Mouse (Mus musculus): ENCODE data around the gene Acox1. TPM values are rescaled to one million over a fixed set of nuclear protein-coding genes. Genes with fewer than 3 reads are reported as not detected.

The Acox1 gene
- polyA plus RNA-seq, 1 experiment from 2014 or later: 21.2 TPM

Other genes starting within 250 kb of the Acox1 start
- gene Itgb4, start 224.3 kb downstream of the Acox1 start, polyA plus RNA-seq (2015; fragmentation: Nextera tagmentation; extraction: Ambion mirVana): 2.6 and 3.4 TPM in 2 replicates
- 215 and 229 TPM in 2 replicates for gene Galk1, start 186.3 kb downstream of the Acox1 start, polyA plus RNA-seq (2015; fragmentation: Nextera tagmentation; extraction: Ambion mirVana)
- 1,879 and 1,955 TPM in 2 replicates for gene H3f3b, start 171.1 kb downstream of the Acox1 start, polyA plus RNA-seq (2015; fragmentation: Nextera tagmentation; extraction: Ambion mirVana)
- 37.0 and 37.7 TPM in 2 replicates for gene Unk, start 168.7 kb downstream of the Acox1 start, polyA plus RNA-seq (2015; fragmentation: Nextera tagmentation; extraction: Ambion mirVana)
- 4.1 and 6.4 TPM in 2 replicates for gene Unc13d, start 121.1 kb downstream of the Acox1 start, polyA plus RNA-seq (2015; fragmentation: Nextera tagmentation; extraction: Ambion mirVana)
- 58.0 and 67.9 TPM in 2 replicates for gene Wbp2, start 112.0 kb downstream of the Acox1 start, polyA plus RNA-seq (2015; fragmentation: Nextera tagmentation; extraction: Ambion mirVana)
- 24.9 and 25.9 TPM in 2 replicates for gene Trim47, start 71.8 kb downstream of the Acox1 start, polyA plus RNA-seq (2015; fragmentation: Nextera tagmentation; extraction: Ambion mirVana)
- gene Trim65, start 67.9 kb downstream of the Acox1 start, polyA plus RNA-seq (2015; fragmentation: Nextera tagmentation; extraction: Ambion mirVana): 3.7 and 4.3 TPM in 2 replicates
- gene Mrpl38, start 60.2 kb downstream of the Acox1 start, polyA plus RNA-seq (2015; fragmentation: Nextera tagmentation; extraction: Ambion mirVana): 89.5 and 94.7 TPM in 2 replicates
- gene Fbf1, start 30.9 kb downstream of the Acox1 start, polyA plus RNA-seq (2015; fragmentation: Nextera tagmentation; extraction: Ambion mirVana): 29.7 and 35.9 TPM in 2 replicates
- gene Ten1, start 190 bp downstream of the Acox1 start, polyA plus RNA-seq (2015; fragmentation: Nextera tagmentation; extraction: Ambion mirVana): 77.5 and 78.3 TPM in 2 replicates
- 5.8 and 6.4 TPM in 2 replicates for gene Evpl, start 39.0 kb upstream of the Acox1 start, polyA plus RNA-seq (2015; fragmentation: Nextera tagmentation; extraction: Ambion mirVana)
- 89.8 and 95.4 TPM in 2 replicates for gene Srp68, start 75.2 kb upstream of the Acox1 start, polyA plus RNA-seq (2015; fragmentation: Nextera tagmentation; extraction: Ambion mirVana)
- 0.07 and 0.24 TPM in 2 replicates for gene Galr2, start 81.9 kb upstream of the Acox1 start, polyA plus RNA-seq (2015; fragmentation: Nextera tagmentation; extraction: Ambion mirVana)
- gene Exoc7, start 108.2 kb upstream of the Acox1 start, polyA plus RNA-seq (2015; fragmentation: Nextera tagmentation; extraction: Ambion mirVana): 58.4 and 63.5 TPM in 2 replicates
- 21.1 and 21.2 TPM in 2 replicates for gene Foxj1, start 136.4 kb upstream of the Acox1 start, polyA plus RNA-seq (2015; fragmentation: Nextera tagmentation; extraction: Ambion mirVana)
- 11.1 and 11.4 TPM in 2 replicates for gene Rnf157, start 214.0 kb upstream of the Acox1 start, polyA plus RNA-seq (2015; fragmentation: Nextera tagmentation; extraction: Ambion mirVana)
- 37.2 and 41.7 TPM in 2 replicates for gene Ubald2, start 235.0 kb upstream of the Acox1 start, polyA plus RNA-seq (2015; fragmentation: Nextera tagmentation; extraction: Ambion mirVana)

All from lung, embryonic 15.5 days (tissue).